Mouse (Mus musculus): ENCODE data around the gene L1td1. TPM values are rescaled to one million over a fixed set of nuclear protein-coding genes. Genes with fewer than 3 reads are reported as not detected.

L1td1 gene
- polyA plus RNA-seq, 1 experiment from 2014 or later = 1.8 TPM

GRCm38 (mm10) chr4:98786281-98786680, 59.7 kb downstream of the L1td1 start:
- H3K9ac ChIP-seq = no peak overlapping the region
- H3K36me3 ChIP-seq = peaks cover 22% of the 10 kb centered on the region
- no peak overlapping the region for H3K4me2 ChIP-seq (replicated peaks)
- ATAC-seq (ENCODE audit: low FRiP score, low read depth) = no peak
- no peaks in the 10 kb centered on the region for H3K27me3 ChIP-seq
- no peak overlapping the region for H3K4me3 ChIP-seq
- WGBS = 45% methylated on average over 3 of the region's 3 CpGs
- H3K27ac ChIP-seq = no peak overlapping the region
- H3K4me1 ChIP-seq = peaks cover 45% of the 10 kb centered on the region
- no peaks in the 10 kb centered on the region for H3K9me3 ChIP-seq

Other genes with a start within 250 kb of the L1td1 start
- 2.8 and 3.0 TPM in 2 replicates for gene Kank4, start 90.8 kb downstream of the L1td1 start, polyA plus RNA-seq (2015; fragmentation: Nextera tagmentation; extraction: Ambion mirVana)
- not detected in 2 replicates for gene I0C0044D17Rik, start 97.1 kb downstream of the L1td1 start, polyA plus RNA-seq (2015; fragmentation: Nextera tagmentation; extraction: Ambion mirVana)
- gene Usp1, start 197.1 kb downstream of the L1td1 start, polyA plus RNA-seq (2015; fragmentation: Nextera tagmentation; extraction: Ambion mirVana) = 103 and 107 TPM in 2 replicates